ENCODE assay signal across 20 mouse cellular contexts in genomic region chr17:66590353-66591075, GRCm38 (mm10). TPM values are rescaled to one million over a fixed set of nuclear protein-coding genes. Genes with fewer than 3 reads are reported as not detected.
DNase-seq lines count a peak whose midpoint lies in the region; ATAC-seq and TF ChIP-seq lines count a peak whose summit lies in the region.
"Had no signal": no experiment of that assay in that cellular context is flagged by ENCODE, and none has a peak within 500 bp of the region (broad histone marks: within the 10 kb centered on the region; RNA-seq: fewer than 3 reads in every experiment).

No protein-coding gene starts in this region.

- 53% methylated on average over 9 of the region's 9 CpGs for WGBS in heart, postnatal 0 days
- WGBS in embryonic facial prominence, embryonic 14.5 days, result 43% methylated on average over 9 of the region's 9 CpGs
- WGBS in intestine, postnatal 0 days, result 41% methylated on average over 9 of the region's 9 CpGs
- WGBS in hindbrain, embryonic 14.5 days, result 76% methylated on average over 9 of the region's 9 CpGs
- 79% methylated on average over 9 of the region's 9 CpGs for WGBS in forebrain, embryonic 10.5 days

- no peaks in the 10 kb centered on the region for H3K27me3 ChIP-seq in heart, postnatal 0 days (ENCODE audit: control insufficient read depth, insufficient read depth, low read length)
- H3K27me3 ChIP-seq in embryonic facial prominence, embryonic 14.5 days (replicated peaks; ENCODE audit: control insufficient read depth, insufficient read depth, low read length), result no peaks in the 10 kb centered on the region
- no peaks in the 10 kb centered on the region for H3K27me3 ChIP-seq in intestine, postnatal 0 days (replicated peaks; ENCODE audit: control insufficient read depth, insufficient read depth, low read length)
- no peaks in the 10 kb centered on the region for H3K27me3 ChIP-seq in hindbrain, embryonic 14.5 days (ENCODE audit: control insufficient read depth, insufficient read depth, low read length)
- no peaks in the 10 kb centered on the region for H3K27me3 ChIP-seq in forebrain, embryonic 10.5 days (ENCODE audit: poor library complexity, severe bottlenecking)
- H3K27me3 ChIP-seq: heart, embryonic 12.5 days had no signal

- no peak overlapping the region for H3K4me2 ChIP-seq in heart, postnatal 0 days (ENCODE audit: low read depth, low read length)
- peak overlapping the region; percentile 32 for H3K4me2 ChIP-seq in embryonic facial prominence, embryonic 14.5 days (ENCODE audit: low read depth, low read length)
- peak overlapping the region; percentile 53 for H3K4me2 ChIP-seq in intestine, postnatal 0 days (replicated peaks; ENCODE audit: low read depth)
- no peak overlapping the region for H3K4me2 ChIP-seq in hindbrain, embryonic 14.5 days (replicated peaks)
- H3K4me2 ChIP-seq: heart, embryonic 12.5 days; liver, embryonic 11.5 days had no signal

- ATAC-seq in heart, postnatal 0 days (ENCODE audit: insufficient read depth, low read depth), result peak; percentile 36; the same call in 1 of the 2 replicates
- ATAC-seq in embryonic facial prominence, embryonic 14.5 days (ENCODE audit: low read depth), result peak; percentile 92; the same call in 1 of the 2 replicates
- ATAC-seq in intestine, postnatal 0 days, result peak; percentile 84
- ATAC-seq in hindbrain, embryonic 14.5 days (ENCODE audit: low FRiP score), result no peak

- no peaks in the 10 kb centered on the region for H3K36me3 ChIP-seq in heart, postnatal 0 days (replicated peaks; ENCODE audit: control insufficient read depth, insufficient read depth, low read length)
- H3K36me3 ChIP-seq in embryonic facial prominence, embryonic 14.5 days (ENCODE audit: control insufficient read depth, insufficient read depth, low read length), result no peaks in the 10 kb centered on the region
- peaks cover 4% of the 10 kb centered on the region; the same call in 1 of the 2 replicates for H3K36me3 ChIP-seq in intestine, postnatal 0 days (ENCODE audit: control insufficient read depth, insufficient read depth)
- H3K36me3 ChIP-seq in hindbrain, embryonic 14.5 days (replicated peaks; ENCODE audit: control insufficient read depth, insufficient read depth), result no peaks in the 10 kb centered on the region
- no peaks in the 10 kb centered on the region for H3K36me3 ChIP-seq in forebrain, embryonic 10.5 days (replicated peaks)
- H3K36me3 ChIP-seq: G1E; heart, embryonic 12.5 days had no signal

- H3K27ac ChIP-seq in heart, postnatal 0 days (ENCODE audit: low read depth), result no peak overlapping the region
- no peak overlapping the region; the same call in 1 of the 2 replicates for H3K27ac ChIP-seq in embryonic facial prominence, embryonic 14.5 days (replicated peaks; ENCODE audit: low read depth, low read length)
- H3K27ac ChIP-seq in intestine, postnatal 0 days (ENCODE audit: low read depth, low read length), result peak overlapping the region; percentile 70
- H3K27ac ChIP-seq in hindbrain, embryonic 14.5 days, result no peak overlapping the region
- H3K27ac ChIP-seq in forebrain, embryonic 10.5 days, result no peak overlapping the region
- H3K27ac ChIP-seq: left cerebral cortex, adult 2 months had no signal

- H3K4me1 ChIP-seq in heart, postnatal 0 days (ENCODE audit: control insufficient read depth, insufficient read depth), result no peaks in the 10 kb centered on the region
- H3K4me1 ChIP-seq in embryonic facial prominence, embryonic 14.5 days (ENCODE audit: control insufficient read depth, insufficient read depth, low read length), result peaks cover 10% of the 10 kb centered on the region; the same call in 1 of the 2 replicates
- H3K4me1 ChIP-seq in intestine, postnatal 0 days (replicated peaks; ENCODE audit: control insufficient read depth, insufficient read depth, low read length), result 0 out of 2 replicates have a peak, but pooled peaks cover 9% of the 10 kb centered on the region
- no peaks in the 10 kb centered on the region for H3K4me1 ChIP-seq in hindbrain, embryonic 14.5 days (replicated peaks; ENCODE audit: control insufficient read depth, insufficient read depth, low read length)
- H3K4me1 ChIP-seq in forebrain, embryonic 10.5 days, result no peaks in the 10 kb centered on the region

- no peak overlapping the region for H3K4me3 ChIP-seq in heart, postnatal 0 days (ENCODE audit: low read depth, low read length)
- H3K4me3 ChIP-seq in embryonic facial prominence, embryonic 14.5 days (ENCODE audit: low read depth, low read length), result no peak overlapping the region
- no peak overlapping the region for H3K4me3 ChIP-seq in intestine, postnatal 0 days (ENCODE audit: low read depth, low read length)
- H3K4me3 ChIP-seq in hindbrain, embryonic 14.5 days (replicated peaks; ENCODE audit: low read length), result no peak overlapping the region
- H3K4me3 ChIP-seq in forebrain, embryonic 10.5 days, result no peak overlapping the region
- H3K4me3 ChIP-seq: heart, embryonic 12.5 days; left cerebral cortex, adult 2 months had no signal

- H3K9me3 ChIP-seq in heart, postnatal 0 days (replicated peaks; ENCODE audit: control insufficient read depth, low read length), result no peaks in the 10 kb centered on the region
- no peaks in the 10 kb centered on the region for H3K9me3 ChIP-seq in embryonic facial prominence, embryonic 14.5 days (ENCODE audit: control insufficient read depth, low read length)
- H3K9me3 ChIP-seq in intestine, postnatal 0 days (ENCODE audit: control insufficient read depth), result no peaks in the 10 kb centered on the region
- H3K9me3 ChIP-seq in hindbrain, embryonic 14.5 days (ENCODE audit: control insufficient read depth, low read length), result no peaks in the 10 kb centered on the region
- no peaks in the 10 kb centered on the region for H3K9me3 ChIP-seq in forebrain, embryonic 10.5 days
- H3K9me3 ChIP-seq: heart, embryonic 12.5 days had no signal

- intact Hi-C loops in heart, postnatal 25 days (cut with DNase I), result no loop called here

- no peak for DNase-seq in heart, postnatal 0 days (ENCODE audit: low spot score)
- no peak for DNase-seq in heart, postnatal 25 days (ENCODE audit: low spot score)
- peak; percentile 70 for DNase-seq in embryonic facial prominence, embryonic 14.5 days (ENCODE audit: low spot score)
- DNase-seq in lung, postnatal 14 days, result peak; percentile 30
- no peak for DNase-seq in layer of hippocampus, postnatal 14 days (ENCODE audit: low spot score in 2 of 2)
- DNase-seq in hindbrain, embryonic 14.5 days (ENCODE audit: low spot score), result no peak
- no peak for DNase-seq in forebrain, embryonic 10.5 days (ENCODE audit: extremely low spot score, low spot score)
- DNase-seq: adrenal gland, postnatal 14 days; gastrocnemius, postnatal 14 days; retina, postnatal 1 day had no signal

- TF ChIP-seq CTCF in heart, postnatal 0 days (IDR thresholded peaks at IDR 0.05; ENCODE audit: low read depth), result no peak
- no peak for TF ChIP-seq CTCF in intestine, postnatal 0 days (IDR thresholded peaks at IDR 0.05; ENCODE audit: low read depth)

- H3K9ac ChIP-seq in heart, postnatal 0 days (replicated peaks; ENCODE audit: low read depth, low read length), result no peak overlapping the region
- H3K9ac ChIP-seq in embryonic facial prominence, embryonic 14.5 days (ENCODE audit: low read depth, low read length), result no peak overlapping the region
- H3K9ac ChIP-seq in intestine, postnatal 0 days (ENCODE audit: low read depth, low read length), result peak overlapping the region; percentile 8; the same call in 1 of the 2 replicates
- no peak overlapping the region for H3K9ac ChIP-seq in hindbrain, embryonic 14.5 days
- H3K9ac ChIP-seq: heart, embryonic 12.5 days had no signal

- no peak for TF ChIP-seq EP300 in heart, postnatal 0 days (IDR thresholded peaks at IDR 0.05; ENCODE audit: low read depth)

RNA-seq across cellular contexts. Expression of gene Themis3, which starts 3.9 kb away (rescaled TPM):
- total RNA-seq in heart, postnatal 0 days (2014; rRNA removed; ENCODE audit: low replicate concordance), result not detected in 2 replicates
- not detected in 2 replicates for polyA plus RNA-seq in heart, postnatal 0 days (2015; fragmentation: Nextera tagmentation; extraction: Ambion mirVana)
- total RNA-seq in heart, postnatal 25 days (2021), result under 1 TPM in 1 of 2 experiments, not detected in 1; 0.08 TPM
- 0.10 TPM in 1 of 2 replicates, not detected in the other for polyA plus RNA-seq in embryonic facial prominence, embryonic 14.5 days (2014; fragmentation: Nextera tagmentation; extraction: Ambion mirVana)
- 25.7 and 30.6 TPM in 2 replicates for polyA plus RNA-seq in intestine, postnatal 0 days (2015; fragmentation: Nextera tagmentation; extraction: Ambion mirVana)
- not detected for total RNA-seq in layer of hippocampus, postnatal 14 days (2021)
- not detected in 2 replicates for polyA plus RNA-seq in hindbrain, embryonic 14.5 days (2014; fragmentation: Nextera tagmentation; extraction: Ambion mirVana)
- 0.06 and 0.07 TPM in 2 replicates for polyA plus RNA-seq in forebrain, embryonic 10.5 days (2016; fragmentation: Nextera tagmentation; extraction: Ambion mirVana)
- total RNA-seq: adrenal gland, postnatal 14 days; G1E; gastrocnemius, postnatal 14 days; megakaryocyte, adult 5-6 weeks had no signal
- polyA plus RNA-seq: G1E; heart, embryonic 12.5 days; hindbrain, embryonic 11.5 days; liver, embryonic 11.5 days; neural tube, embryonic 14.5 days; spleen, adult 2 months; thymus, postnatal 0 days had no signal

Comparison
In these comparisons a context has a peak if more than half of its experiments do, and no peak if none do; other contexts are left out.
1. DNase-seq: peak in embryonic facial prominence, embryonic 14.5 days (single experiment) and lung, postnatal 14 days (single experiment); none in heart, postnatal 0 days (single experiment), heart, postnatal 25 days (single experiment), layer of hippocampus, postnatal 14 days (0 of 2), hindbrain, embryonic 14.5 days (single experiment) and forebrain, embryonic 10.5 days (single experiment).
2. H3K4me2 ChIP-seq: peak in embryonic facial prominence, embryonic 14.5 days (single experiment) and intestine, postnatal 0 days (single experiment); none in heart, postnatal 0 days (single experiment) and hindbrain, embryonic 14.5 days (single experiment).
3. RNA of gene Themis3, which starts 3.9 kb away (polyA plus RNA-seq): 25.7 to 30.6 TPM in intestine, postnatal 0 days; 0.06 to 0.07 TPM in forebrain, embryonic 10.5 days, not detected in heart, postnatal 0 days, 0.10 TPM in embryonic facial prominence, embryonic 14.5 days and not detected in hindbrain, embryonic 14.5 days; every median in the first group is over 10 times any median in the second.